Mouse (Mus musculus) embryo, embryonic 10 days (tissue): ENCODE data around the gene Macrod1.

Experiments
- DNase-seq: peaks from one replicate; pipeline ENCODE4 v3.0.0-alpha.2; 2015; ENCODE audit warnings: low spot score

Macrod1 gene

GRCm38 (mm10) chr19:7200427-7200826 is 143.8 kb downstream of the Macrod1 start:
- DNase-seq: no peak

- DNase-seq: no peak
These were observed 148.3 kb downstream of the Macrod1 start for GRCm38 (mm10) chr19:7204898-7205297.

- no peak for DNase-seq
These were observed 148.7 kb downstream of the Macrod1 start for GRCm38 (mm10) chr19:7205326-7205725.

- peak; percentile 97 for DNase-seq
These were observed 149.4 kb downstream of the Macrod1 start, which contains the start of gene Otub1 for GRCm38 (mm10) chr19:7205753-7206736. Otub1 (minus strand) TSS chr19:7206316.

GRCm38 (mm10) chr19:7209907-7210646 is 153.5 kb downstream of the Macrod1 start:
- DNase-seq: no peak

- no peak for DNase-seq
These were observed 155.6 kb downstream of the Macrod1 start for GRCm38 (mm10) chr19:7212216-7212615.

GRCm38 (mm10) chr19:7213010-7213409 is 156.4 kb downstream of the Macrod1 start:
- DNase-seq: no peak

- no peak for DNase-seq
These were observed 157.9 kb downstream of the Macrod1 start for GRCm38 (mm10) chr19:7214484-7214883.

- peak; percentile 98 for DNase-seq
These were observed 160.7 kb downstream of the Macrod1 start, which contains the start of gene Cox8a for GRCm38 (mm10) chr19:7217162-7217925. Cox8a (minus strand) TSS chr19:7217616.

- no peak for DNase-seq
These were observed 161.3 kb downstream of the Macrod1 start for GRCm38 (mm10) chr19:7217926-7218267.

- DNase-seq: no peak
These were observed 162.1 kb downstream of the Macrod1 start for GRCm38 (mm10) chr19:7218753-7219152.

GRCm38 (mm10) chr19:7222196-7222595 is 165.6 kb downstream of the Macrod1 start:
- DNase-seq: no peak

- DNase-seq: no peak
These were observed 166.9 kb downstream of the Macrod1 start for GRCm38 (mm10) chr19:7223488-7223887.

GRCm38 (mm10) chr19:7224253-7224652 is 167.6 kb downstream of the Macrod1 start:
- no peak for DNase-seq

- no peak for DNase-seq
These were observed 168.6 kb downstream of the Macrod1 start for GRCm38 (mm10) chr19:7225096-7225690.

GRCm38 (mm10) chr19:7226511-7226914 is 169.9 kb downstream of the Macrod1 start:
- DNase-seq: no peak

GRCm38 (mm10) chr19:7234537-7235221 is 178.1 kb downstream of the Macrod1 start:
- peak; percentile 77 for DNase-seq

- DNase-seq: no peak
These were observed 178.9 kb downstream of the Macrod1 start for GRCm38 (mm10) chr19:7235461-7235860.

GRCm38 (mm10) chr19:7236011-7236410 is 179.4 kb downstream of the Macrod1 start:
- no peak for DNase-seq

GRCm38 (mm10) chr19:7236742-7237141 is 180.1 kb downstream of the Macrod1 start:
- DNase-seq: no peak

- DNase-seq: no peak
These were observed 183.0 kb downstream of the Macrod1 start for GRCm38 (mm10) chr19:7239574-7239973.
